Mouse (Mus musculus) hindbrain, embryonic 10.5 days (tissue): ENCODE results near the gene Neurog1. TPM values are rescaled to one million over a fixed set of nuclear protein-coding genes. Genes with fewer than 3 reads are reported as not detected.

ENCODE experiments used
- DNase-seq: peaks from one replicate; pipeline ENCODE4 v3.0.0-alpha.2; 2017; ENCODE audit warnings: low spot score
- H3K27ac ChIP-seq: fragments of 300-500 bp; sonication (generic); 2 replicates; pipeline ENCODE4 v1.5.1; 2016; ENCODE audit warnings: mild to moderate bottlenecking, moderate library complexity
- H3K27me3 ChIP-seq: fragments of 300-500 bp; sonication (generic); 2 replicates; pipeline ENCODE4 v1.6.1; 2016; ENCODE audit warnings: mild to moderate bottlenecking; ENCODE audit not compliant: poor library complexity, insufficient read depth, severe bottlenecking
- H3K36me3 ChIP-seq: fragments of 300-500 bp; sonication (generic); 2 replicates; pipeline ENCODE4 v1.6.1; 2016; ENCODE audit warnings: mild to moderate bottlenecking, moderate library complexity
- H3K4me1 ChIP-seq: fragments of 300-500 bp; sonication (generic); replicated peaks from 2 replicates; pipeline ENCODE4 v1.6.1; 2016; ENCODE audit warnings: mild to moderate bottlenecking
- H3K4me3 ChIP-seq: fragments of 300-500 bp; sonication (generic); 2 replicates; pipeline ENCODE4 v1.5.1; 2016; ENCODE audit warnings: mild to moderate bottlenecking, moderate library complexity
- H3K9me3 ChIP-seq: fragments of 300-500 bp; sonication (generic); 2 replicates; pipeline ENCODE4 v1.6.1; 2016; ENCODE audit warnings: mild to moderate bottlenecking, moderate library complexity
- WGBS: fragments of 180-500 bp; shearing (Covaris S2); methylation state at CpG from one replicate; pipeline ENCODE4 v1.1.7; 2016; 5-methylcytosine and 5-hydroxymethylcytosine counted together
- polyA plus RNA-seq: library from polyadenylated mRNA; unstranded; fragments of >200 nt; fragmentation: Nextera tagmentation; extraction: Ambion mirVana; gene quantifications from 2 replicates; pipeline ENCODE4 v1.2.1, GENCODE M21; 2016

Neurog1 gene
- 28.4 and 33.7 TPM in 2 replicates for polyA plus RNA-seq

- H3K36me3 ChIP-seq = no peaks in the 10 kb centered on the region
- peak; percentile 90 for DNase-seq
- WGBS = under 1% methylated on average over 65 of the region's 65 CpGs
- peak within 1 kb of the TSS; percentile 89 for H3K27ac ChIP-seq
- H3K4me3 ChIP-seq = peak within 1 kb of the TSS; percentile 52
- peaks cover 100% of the 10 kb centered on the region for H3K27me3 ChIP-seq
- H3K4me1 ChIP-seq = peaks cover 85% of the 10 kb centered on the region
- no peaks in the 10 kb centered on the region for H3K9me3 ChIP-seq
These were observed at the start of gene Neurog1 for GRCm38 (mm10) chr13:56251924-56252619. Neurog1 (minus strand) TSS chr13:56252163.

- Histone ChIP-seq H3K4me1 (peaks cover 25% of the 10 kb centered on the region), H3K27me3 (peaks cover 55% of the 10 kb centered on the region), H3K27ac (no peak overlapping the region), H3K9me3 (0 out of 2 replicates have a peak, but pooled peaks cover 3% of the 10 kb centered on the region), H3K36me3 (no peaks in the 10 kb centered on the region), H3K4me3 (no peak overlapping the region)
- WGBS = 92% methylated on average over 11 of the region's 11 CpGs
- DNase-seq = no peak
These were observed 47.4 kb upstream of the Neurog1 start for GRCm38 (mm10) chr13:56299336-56299735.

- DNase-seq = no peak
- WGBS = 5% methylated on average over 8 of the region's 8 CpGs
- H3K27ac ChIP-seq = peak overlapping the region; percentile 81; the same call in 1 of the 2 replicates
These were observed 44.7 kb upstream of the Neurog1 start for GRCm38 (mm10) chr13:56296659-56297020.

GRCm38 (mm10) chr13:56295943-56296658 is 44.1 kb upstream of the Neurog1 start, which contains the start of gene Cxcl14:
Cxcl14 (minus strand) TSS chr13:56296551.
- no peaks in the 10 kb centered on the region for H3K36me3 ChIP-seq
- H3K9me3 ChIP-seq = no peaks in the 10 kb centered on the region
- DNase-seq = peak; percentile 62
- peaks cover 85% of the 10 kb centered on the region for H3K27me3 ChIP-seq
- peaks cover 25% of the 10 kb centered on the region for H3K4me1 ChIP-seq
- WGBS = under 1% methylated on average over 76 of the region's 76 CpGs
- peak within 1 kb of the TSS; percentile 68 for H3K4me3 ChIP-seq
- H3K27ac ChIP-seq = peak within 1 kb of the TSS; percentile 81

More at GRCm38 (mm10) chr13:56296659-56297020, 44.7 kb upstream of the Neurog1 start:
- H3K36me3 ChIP-seq = no peaks in the 10 kb centered on the region
- H3K4me1 ChIP-seq = peaks cover 25% of the 10 kb centered on the region
- no peaks in the 10 kb centered on the region for H3K9me3 ChIP-seq
- H3K4me3 ChIP-seq = peak overlapping the region; percentile 68
- H3K27me3 ChIP-seq = peaks cover 79% of the 10 kb centered on the region

DNA sequence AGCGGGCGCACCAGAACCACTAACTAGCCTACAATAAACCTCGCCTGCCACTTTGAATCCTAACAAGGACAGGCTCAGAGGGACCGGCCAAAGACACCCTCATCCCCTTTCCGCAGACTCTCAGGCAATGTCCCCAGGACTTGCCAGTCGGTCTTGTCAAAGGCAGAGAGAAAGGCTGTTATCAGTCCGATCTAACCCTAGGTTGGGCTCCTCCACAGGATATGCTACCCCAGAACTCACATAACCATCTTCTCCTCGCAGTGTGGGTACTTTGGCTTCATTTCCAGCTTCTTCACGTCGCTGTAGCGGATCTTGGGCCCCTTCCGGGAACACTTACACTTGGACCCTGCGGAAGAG is 43.6 kb upstream of the Neurog1 start:
- Histone ChIP-seq H3K27ac (peak overlapping the region; percentile 81), H3K27me3 (peaks cover 90% of the 10 kb centered on the region), H3K36me3 (no peaks in the 10 kb centered on the region), H3K9me3 (no peaks in the 10 kb centered on the region), H3K4me1 (peaks cover 25% of the 10 kb centered on the region), H3K4me3 (peak overlapping the region; percentile 68)
- no peak for DNase-seq
- WGBS = 4% methylated on average over 13 of the region's 13 CpGs

GRCm38 (mm10) chr13:56294908-56295307 is 42.9 kb upstream of the Neurog1 start:
- Histone ChIP-seq H3K27ac (no peak overlapping the region), H3K4me1 (peaks cover 25% of the 10 kb centered on the region), H3K9me3 (peaks cover 3% of the 10 kb centered on the region; the same call in 1 of the 2 replicates), H3K27me3 (peaks cover 95% of the 10 kb centered on the region), H3K36me3 (no peaks in the 10 kb centered on the region), H3K4me3 (peak overlapping the region; percentile 68)
- WGBS = under 1% methylated on average over 10 of the region's 10 CpGs
- DNase-seq = peak; percentile 30

DNA sequence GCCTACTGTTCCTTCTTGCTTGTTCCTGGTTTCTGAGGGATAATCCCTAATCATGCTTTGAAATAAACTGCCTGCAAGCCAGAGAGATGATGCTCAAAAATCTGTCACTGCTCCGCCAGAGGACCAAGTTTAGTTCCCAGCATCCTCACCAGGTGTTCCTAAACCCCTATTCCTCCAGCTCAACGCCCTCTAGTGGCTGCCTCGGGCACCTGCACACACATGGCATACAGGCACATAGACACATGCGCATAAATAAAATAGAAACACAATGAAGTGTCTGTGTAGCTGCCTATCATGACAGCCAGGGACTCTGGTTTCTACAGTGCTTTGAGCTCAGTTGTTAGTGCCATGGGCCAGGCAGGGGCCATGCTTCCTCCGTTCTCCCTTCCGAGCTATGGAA is 38.0 kb upstream of the Neurog1 start:
- H3K4me1 ChIP-seq = peaks cover 26% of the 10 kb centered on the region
- no peak overlapping the region for H3K27ac ChIP-seq
- H3K9me3 ChIP-seq = peaks cover 5% of the 10 kb centered on the region; the same call in 1 of the 2 replicates
- 81% methylated on average over 6 of the region's 6 CpGs for WGBS
- DNase-seq = no peak
- H3K27me3 ChIP-seq = peaks cover 66% of the 10 kb centered on the region
- no peaks in the 10 kb centered on the region for H3K36me3 ChIP-seq
- no peak overlapping the region for H3K4me3 ChIP-seq

- Histone ChIP-seq H3K4me1 (peaks cover 20% of the 10 kb centered on the region), H3K36me3 (no peaks in the 10 kb centered on the region), H3K27me3 (peaks cover 58% of the 10 kb centered on the region), H3K4me3 (no peak overlapping the region), H3K27ac (peak overlapping the region; percentile 50; the same call in 1 of the 2 replicates), H3K9me3 (peaks cover 5% of the 10 kb centered on the region; the same call in 1 of the 2 replicates)
- 77% methylated on average over 11 of the region's 11 CpGs for WGBS
- DNase-seq = no peak
These were observed 37.3 kb upstream of the Neurog1 start for GRCm38 (mm10) chr13:56289261-56289660.

- Histone ChIP-seq H3K4me1 (peaks cover 20% of the 10 kb centered on the region), H3K36me3 (no peaks in the 10 kb centered on the region), H3K9me3 (peaks cover 5% of the 10 kb centered on the region; the same call in 1 of the 2 replicates), H3K27ac (0 out of 2 replicates have a peak overlapping the region, but pooled peaks have one; percentile 50), H3K4me3 (no peak overlapping the region), H3K27me3 (peaks cover 52% of the 10 kb centered on the region)
- no peak for DNase-seq
- WGBS = 51% methylated on average over 4 of the region's 4 CpGs
These were observed 36.6 kb upstream of the Neurog1 start for GRCm38 (mm10) chr13:56288601-56289000.

DNA sequence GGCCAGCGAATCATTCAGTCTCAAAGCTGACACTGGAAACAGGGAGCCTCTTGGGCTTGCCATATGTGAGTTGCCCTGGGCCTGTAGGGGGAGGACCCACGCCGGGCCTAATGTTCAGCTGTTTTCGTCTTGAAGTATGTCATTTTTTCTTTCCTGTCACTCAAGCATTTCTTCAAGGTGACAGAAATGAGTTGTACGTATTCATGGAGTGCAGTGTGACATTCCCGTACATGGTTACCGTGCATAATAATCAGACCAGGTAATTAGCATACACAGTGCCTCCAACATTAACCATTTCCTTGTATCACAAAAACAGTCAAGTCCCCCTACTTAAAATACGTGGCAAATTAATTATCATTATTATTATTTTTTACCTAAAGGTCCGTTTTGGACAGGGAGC is 35.1 kb upstream of the Neurog1 start:
- WGBS = 80% methylated on average over 9 of the region's 9 CpGs
- Histone ChIP-seq H3K27ac (no peak overlapping the region), H3K4me1 (peaks cover 20% of the 10 kb centered on the region), H3K36me3 (no peaks in the 10 kb centered on the region), H3K27me3 (peaks cover 37% of the 10 kb centered on the region), H3K4me3 (no peak overlapping the region), H3K9me3 (peaks cover 5% of the 10 kb centered on the region; the same call in 1 of the 2 replicates)
- no peak for DNase-seq

GRCm38 (mm10) chr13:56283321-56283720 is 31.4 kb upstream of the Neurog1 start:
- Histone ChIP-seq H3K9me3 (no peaks in the 10 kb centered on the region), H3K36me3 (no peaks in the 10 kb centered on the region), H3K27ac (no peak overlapping the region), H3K4me1 (peaks cover 7% of the 10 kb centered on the region; the same call in 1 of the 2 replicates), H3K27me3 (peaks cover 14% of the 10 kb centered on the region), H3K4me3 (no peak overlapping the region)
- no peak for DNase-seq
- WGBS = 84% methylated on average over 13 of the region's 13 CpGs

DNA sequence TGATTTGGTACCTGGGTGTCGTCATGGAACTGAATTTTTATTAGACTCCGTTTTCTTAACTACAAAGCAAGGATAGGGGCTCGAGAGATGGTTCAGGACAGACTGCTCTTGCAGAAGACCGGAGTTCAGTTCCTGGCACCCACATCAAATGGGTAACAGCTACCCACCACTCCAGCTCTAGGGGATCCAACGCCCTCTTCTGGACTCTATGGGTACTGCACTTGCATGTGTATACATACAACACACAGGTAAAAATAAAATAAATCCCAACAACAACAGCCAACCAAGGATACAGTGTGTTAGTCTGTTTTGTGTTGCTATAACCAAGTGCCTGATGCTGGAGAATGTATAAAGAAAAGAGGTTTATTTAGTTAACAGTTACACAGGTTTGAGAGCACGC is 28.4 kb upstream of the Neurog1 start:
- no peak for DNase-seq
- Histone ChIP-seq H3K4me1 (peaks cover 4% of the 10 kb centered on the region; the same call in 1 of the 2 replicates), H3K4me3 (no peak overlapping the region), H3K27me3 (peaks cover 9% of the 10 kb centered on the region; the same call in 1 of the 2 replicates), H3K27ac (no peak overlapping the region), H3K36me3 (no peaks in the 10 kb centered on the region), H3K9me3 (no peaks in the 10 kb centered on the region)
- 79% methylated on average over 6 of the region's 6 CpGs for WGBS

DNA sequence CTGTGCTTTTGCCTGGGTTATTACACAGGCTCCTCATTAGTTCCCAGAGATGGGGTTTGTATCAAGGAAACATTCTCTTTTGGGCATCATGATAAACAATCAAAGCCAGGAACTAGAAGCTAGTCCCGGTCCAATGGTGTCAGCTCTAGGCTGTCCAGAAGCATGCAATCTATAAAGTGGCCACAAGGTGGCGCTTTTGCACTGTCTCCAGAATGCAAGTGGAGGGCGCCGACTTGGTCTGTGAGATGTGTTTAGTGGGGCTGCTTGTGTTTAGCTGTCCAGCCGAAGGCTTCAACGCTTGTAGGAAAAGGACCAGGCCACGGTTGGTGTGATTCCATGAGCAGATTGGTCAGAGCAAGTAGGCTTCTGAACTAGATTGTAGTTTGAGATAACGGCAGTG is 27.5 kb upstream of the Neurog1 start:
- DNase-seq = peak; percentile 88
- Histone ChIP-seq H3K27ac (no peak overlapping the region), H3K9me3 (no peaks in the 10 kb centered on the region), H3K36me3 (no peaks in the 10 kb centered on the region), H3K4me1 (no peaks in the 10 kb centered on the region), H3K4me3 (no peak overlapping the region), H3K27me3 (peaks cover 9% of the 10 kb centered on the region; the same call in 1 of the 2 replicates)
- WGBS = 26% methylated on average over 8 of the region's 8 CpGs
